Mouse (Mus musculus) megakaryocyte, adult 5-6 weeks (primary cell): ENCODE data around the gene Gm21746. TPM values are rescaled to one million over a fixed set of nuclear protein-coding genes. Genes with fewer than 3 reads are reported as not detected.
"Not testable (repeated sequence)": the region's sequence is repeated elsewhere in the genome, so short reads cannot be mapped to it uniquely, and the experiment has no call there.

Source experiments
- ATAC-seq: 2 replicates; pipeline ENCODE4 v1.8.0; 2016; ENCODE audit warnings: mild to moderate bottlenecking, inconsistent platforms; ENCODE audit not compliant: poor library complexity, severe bottlenecking
- total RNA-seq, 2 experiments: library from RNA; stranded (forward) in 1 of 2; stranded (reverse) in 1 of 2; fragments of 153-499, 151-499 nt in 1 of 2; fragments of 221-1000, 200-1000 nt in 1 of 2; gene quantifications; 2 replicates each; pipeline versions ENCODE4 v1.2.3 to v1.2.4; 2015 to 2017

Gm21746 gene
- not detected in 2 replicates for total RNA-seq (2015)
- total RNA-seq (2017) = not detected in 2 replicates

- not testable (repeated sequence) for ATAC-seq
Observed at GRCm38 (mm10) chrY:6237895-6238294, at the start of gene Gm21746. TSS of gene Gm21746 (minus strand) at chrY:6237995.

GRCm38 (mm10) chrY:6266798-6267197 is 29.0 kb upstream of the Gm21746 start, which contains the start of gene Gm20873:
TSS of gene Gm20873 (plus strand) at chrY:6267098.
- ATAC-seq = not testable (repeated sequence)

Other genes with a start within 250 kb of the Gm21746 start
- gene Gm20873, start 29.1 kb upstream of the Gm21746 start, total RNA-seq (2015) = not detected in 2 replicates
- not detected in 2 replicates for gene Gm20873, start 29.1 kb upstream of the Gm21746 start, total RNA-seq (2017)